Mouse (Mus musculus): ENCODE data around the gene Cited2. TPM values are rescaled to one million over a fixed set of nuclear protein-coding genes. Genes with fewer than 3 reads are reported as not detected.

Cited2 gene
- polyA plus RNA-seq (2012; rRNA removed), result 17.8 and 18.2 TPM in 2 replicates
- 12.3 and 12.7 TPM in 2 replicates for polyA plus RNA-seq (2014; fragmentation: Nextera tagmentation; extraction: Ambion mirVana)

GRCm38 (mm10) chr10:17722653-17723410 is at the start of gene Cited2:
Gene Cited2 (plus strand): TSS chr10:17723218.
- peaks cover 24 to 42% of the 10 kb centered on the region in 2 experiments for H3K4me1 ChIP-seq (replicated peaks; ENCODE audit: control insufficient read depth in 2 of 2, insufficient read depth in 2 of 2, low read length in 1 of 2)
- peak within 1 kb of the TSS; percentile 99 for H3K4me2 ChIP-seq (ENCODE audit: low read depth)
- H3K27me3 ChIP-seq (ENCODE audit: control insufficient read depth, insufficient read depth, low read length), result no peaks in the 10 kb centered on the region
- no peaks in the 10 kb centered on the region for H3K9me3 ChIP-seq (ENCODE audit: control insufficient read depth, low read length)
- DNase-seq (ENCODE audit: low read depth in 3 of 3, low spot score in 3 of 3), result peak; percentile 84 to 88 (median 87)
- H3K36me3 ChIP-seq (replicated peaks; ENCODE audit: control insufficient read depth, insufficient read depth, low read depth), result peaks cover 3% of the 10 kb centered on the region; the same call in 1 of the 2 replicates
- H3K27ac ChIP-seq, result peak within 1 kb of the TSS; percentile 96
- H3K9ac ChIP-seq (replicated peaks), result peak within 1 kb of the TSS; percentile 85
- WGBS (ENCODE audit: insufficient replicate concordance), result 1% methylated on average over 55 of the region's 55 CpGs
- TF ChIP-seq CTCF (IDR thresholded peaks at IDR 0.05; ENCODE audit: low read depth) (peak; percentile 63), EP300 (IDR thresholded peaks at IDR 0.05; ENCODE audit: low read depth) (peak; percentile 43)
- peak within 1 kb of the TSS; percentile 80 to 88 for H3K4me3 ChIP-seq (ENCODE audit: insufficient read depth in 1 of 2, low read depth in 2 of 2, low read length in 2 of 2)
- peak; percentile 76 for ATAC-seq (ENCODE audit: insufficient read depth)

GRCm38 (mm10) chr10:17674454-17674853 is 48.6 kb upstream of the Cited2 start:
- no peaks in the 10 kb centered on the region for H3K36me3 ChIP-seq (replicated peaks; ENCODE audit: control insufficient read depth, insufficient read depth, low read depth)
- H3K4me1 ChIP-seq (replicated peaks; ENCODE audit: control insufficient read depth in 2 of 2, insufficient read depth in 2 of 2, low read length in 1 of 2), result peaks cover 4 to 17% of the 10 kb centered on the region in 2 experiments
- H3K27ac ChIP-seq, result no peak overlapping the region
- ATAC-seq (ENCODE audit: insufficient read depth) (no peak), DNase-seq (ENCODE audit: low read depth in 3 of 3, low spot score in 3 of 3) (no peak)
- H3K9me3 ChIP-seq (ENCODE audit: control insufficient read depth, low read length), result no peaks in the 10 kb centered on the region
- H3K4me2 ChIP-seq (ENCODE audit: low read depth), result no peak overlapping the region
- TF ChIP-seq EP300 (IDR thresholded peaks at IDR 0.05; ENCODE audit: low read depth) (no peak), CTCF (IDR thresholded peaks at IDR 0.05; ENCODE audit: low read depth) (no peak)
- no peak overlapping the region for H3K9ac ChIP-seq (replicated peaks)
- WGBS (ENCODE audit: insufficient replicate concordance), result 64% methylated on average over 5 of the region's 5 CpGs
- no peaks in the 10 kb centered on the region for H3K27me3 ChIP-seq (ENCODE audit: control insufficient read depth, insufficient read depth, low read length)
- no peak overlapping the region for H3K4me3 ChIP-seq (ENCODE audit: insufficient read depth in 1 of 2, low read depth in 2 of 2, low read length in 2 of 2)

- no peaks in the 10 kb centered on the region for H3K9me3 ChIP-seq (ENCODE audit: control insufficient read depth, low read length)
- H3K27me3 ChIP-seq (ENCODE audit: control insufficient read depth, insufficient read depth, low read length), result no peaks in the 10 kb centered on the region
- 67% methylated on average over 2 of the region's 2 CpGs for WGBS (ENCODE audit: insufficient replicate concordance)
- no peak overlapping the region for H3K9ac ChIP-seq (replicated peaks)
- H3K4me3 ChIP-seq (ENCODE audit: insufficient read depth in 1 of 2, low read depth in 2 of 2, low read length in 2 of 2), result no peak overlapping the region
- ATAC-seq (ENCODE audit: insufficient read depth) (no peak), DNase-seq (ENCODE audit: low read depth in 3 of 3, low spot score in 3 of 3) (no peak)
- peaks cover 4 to 17% of the 10 kb centered on the region in 2 experiments for H3K4me1 ChIP-seq (replicated peaks; ENCODE audit: control insufficient read depth in 2 of 2, insufficient read depth in 2 of 2, low read length in 1 of 2)
- H3K4me2 ChIP-seq (ENCODE audit: low read depth), result no peak overlapping the region
- no peak overlapping the region for H3K27ac ChIP-seq
- H3K36me3 ChIP-seq (replicated peaks; ENCODE audit: control insufficient read depth, insufficient read depth, low read depth), result no peaks in the 10 kb centered on the region
- no peak for TF ChIP-seq EP300 (IDR thresholded peaks at IDR 0.05; ENCODE audit: low read depth)
- TF ChIP-seq CTCF (IDR thresholded peaks at IDR 0.05; ENCODE audit: low read depth), result no peak
Measured at GRCm38 (mm10) chr10:17674869-17675268, 48.1 kb upstream of the Cited2 start.

GRCm38 (mm10) chr10:17676464-17676863 is 46.6 kb upstream of the Cited2 start:
- Histone ChIP-seq H3K9me3 (ENCODE audit: control insufficient read depth, low read length) (no peaks in the 10 kb centered on the region), H3K27me3 (ENCODE audit: control insufficient read depth, insufficient read depth, low read length) (no peaks in the 10 kb centered on the region), H3K4me3 (ENCODE audit: insufficient read depth in 1 of 2, low read depth in 2 of 2, low read length in 2 of 2) (no peak overlapping the region), H3K36me3 (replicated peaks; ENCODE audit: control insufficient read depth, insufficient read depth, low read depth) (no peaks in the 10 kb centered on the region), H3K9ac (replicated peaks) (no peak overlapping the region), H3K27ac (no peak overlapping the region), H3K4me2 (ENCODE audit: low read depth) (no peak overlapping the region), H3K4me1 (replicated peaks; ENCODE audit: control insufficient read depth in 2 of 2, insufficient read depth in 2 of 2, low read length in 1 of 2) (peaks cover 4 to 21% of the 10 kb centered on the region in 2 experiments)
- DNase-seq (ENCODE audit: low read depth in 3 of 3, low spot score in 3 of 3) (no peak), ATAC-seq (ENCODE audit: insufficient read depth) (no peak)
- no peak for TF ChIP-seq CTCF (IDR thresholded peaks at IDR 0.05; ENCODE audit: low read depth)
- no peak for TF ChIP-seq EP300 (IDR thresholded peaks at IDR 0.05; ENCODE audit: low read depth)
- 59% methylated on average over 3 of the region's 3 CpGs for WGBS (ENCODE audit: insufficient replicate concordance)

GRCm38 (mm10) chr10:17677308-17677707 is 45.7 kb upstream of the Cited2 start:
- Histone ChIP-seq H3K27ac (no peak overlapping the region), H3K9ac (replicated peaks) (no peak overlapping the region), H3K36me3 (replicated peaks; ENCODE audit: control insufficient read depth, insufficient read depth, low read depth) (no peaks in the 10 kb centered on the region), H3K4me1 (replicated peaks; ENCODE audit: control insufficient read depth in 2 of 2, insufficient read depth in 2 of 2, low read length in 1 of 2) (peaks cover 4 to 21% of the 10 kb centered on the region in 2 experiments), H3K9me3 (ENCODE audit: control insufficient read depth, low read length) (no peaks in the 10 kb centered on the region), H3K4me2 (ENCODE audit: low read depth) (no peak overlapping the region), H3K4me3 (ENCODE audit: insufficient read depth in 1 of 2, low read depth in 2 of 2, low read length in 2 of 2) (no peak overlapping the region), H3K27me3 (ENCODE audit: control insufficient read depth, insufficient read depth, low read length) (no peaks in the 10 kb centered on the region)
- DNase-seq (ENCODE audit: low read depth in 3 of 3, low spot score in 3 of 3), result peak in 1 of 3 experiments; percentile 26
- WGBS (ENCODE audit: insufficient replicate concordance), result 11% methylated on average over 4 of the region's 4 CpGs
- TF ChIP-seq EP300 (IDR thresholded peaks at IDR 0.05; ENCODE audit: low read depth) (no peak), CTCF (IDR thresholded peaks at IDR 0.05; ENCODE audit: low read depth) (no peak)
- ATAC-seq (ENCODE audit: insufficient read depth), result peak; percentile 64; the same call in 1 of the 2 replicates
